Mouse (Mus musculus) liver, adult 2 months (tissue): Measurements from ENCODE around the gene Tmem130.

ENCODE experiments used
- CTCF ChIP-seq: fragments of 200-500 bp; IDR thresholded peaks from 2 replicates; pipeline ENCODE4 v1.5.1; 2011; ENCODE audit warnings: low read depth, low read length, control low read depth
- POLR2A ChIP-seq: fragments of 200-500 bp; IDR thresholded peaks from 2 replicates; pipeline ENCODE4 v1.6.1; 2011; ENCODE audit warnings: low read length, control low read depth; ENCODE audit not compliant: insufficient read depth; ENCODE audit errors: extremely low read depth

DNA sequence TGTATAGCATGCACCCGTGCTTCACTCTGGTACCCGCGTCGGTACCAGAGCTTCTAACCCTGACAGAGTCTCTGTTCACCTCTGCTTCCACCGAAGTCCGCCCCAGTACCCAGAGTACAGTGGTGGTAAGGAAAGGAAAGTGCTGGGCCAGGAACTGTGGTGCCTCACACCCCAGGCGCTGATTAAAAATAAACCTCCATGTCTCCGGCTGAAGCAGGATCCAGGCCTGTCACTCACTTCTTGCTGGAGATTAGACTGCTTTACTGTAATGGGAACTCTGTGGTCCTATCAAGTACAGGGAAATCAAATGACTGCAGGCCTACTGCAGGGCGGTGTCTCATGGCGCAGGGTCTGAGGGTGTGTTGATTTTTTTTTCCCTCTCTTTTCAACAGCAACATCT is 45.3 kb upstream of the Tmem130 start:
- TF ChIP-seq CTCF (no peak), POLR2A (no peak)
